Mouse (Mus musculus) intestine, embryonic 14.5 days (tissue): Measurements from ENCODE around the gene Mgat4e. TPM values are rescaled to one million over a fixed set of nuclear protein-coding genes. Genes with fewer than 3 reads are reported as not detected.

Source experiments
- ATAC-seq: fragments of 200-750 bp; cut with Nextera tagmentation; replicated peaks from 2 replicates; pipeline ENCODE4 v1.8.0; 2017; ENCODE audit warnings: low read depth, moderate number of reproducible peaks, moderate TSS enrichment, moderate library complexity; ENCODE audit not compliant: low FRiP score, low TSS enrichment
- DNase-seq: peaks from one replicate; pipeline ENCODE4 v3.0.0-alpha.2; 2018; ENCODE audit warnings: low spot score
- H3K27ac ChIP-seq: fragments of 300-500 bp; sonication (generic); 2 replicates; pipeline ENCODE4 v1.5.1; 2014; ENCODE audit warnings: low read depth, mild to moderate bottlenecking, control low read depth
- H3K27me3 ChIP-seq: fragments of 300-500 bp; sonication (generic); replicated peaks from 2 replicates; pipeline ENCODE4 v1.6.1; 2014; ENCODE audit warnings: low read length, control low read depth; ENCODE audit not compliant: control insufficient read depth, insufficient read depth
- H3K36me3 ChIP-seq: fragments of 300-500 bp; sonication (generic); 2 replicates; pipeline ENCODE4 v1.6.1; 2014; ENCODE audit warnings: low read length, control low read depth; ENCODE audit not compliant: control insufficient read depth, insufficient read depth
- H3K4me1 ChIP-seq: fragments of 300-500 bp; sonication (generic); replicated peaks from 2 replicates; pipeline ENCODE4 v1.6.1; 2014; ENCODE audit warnings: low read length, control low read depth, mixed read lengths; ENCODE audit not compliant: control insufficient read depth, insufficient read depth
- H3K4me2 ChIP-seq: fragments of 300-500 bp; sonication (generic); 2 replicates; pipeline ENCODE4 v1.6.1; 2014; ENCODE audit warnings: low read length
- H3K4me3 ChIP-seq: fragments of 300-500 bp; sonication (generic); 2 replicates; pipeline ENCODE4 v1.5.1; 2014; ENCODE audit warnings: low read depth, low read length, control low read depth, mixed read lengths
- H3K9ac ChIP-seq: fragments of 300-500 bp; sonication (generic); 2 replicates; pipeline ENCODE4 v1.6.1; 2014; ENCODE audit warnings: mild to moderate bottlenecking, low read length
- H3K9me3 ChIP-seq: fragments of 300-500 bp; sonication (generic); 2 replicates; pipeline ENCODE4 v1.6.1; 2016; ENCODE audit warnings: low read length, control low read depth; ENCODE audit not compliant: control insufficient read depth
- WGBS: fragments of 180-500 bp; shearing (Covaris S2); extraction: QIAGEN DNeasy Blood & Tissue Kit; methylation state at CpG from one replicate; pipeline ENCODE4 v1.1.7; 2014; 5-methylcytosine and 5-hydroxymethylcytosine counted together
- polyA plus RNA-seq: library from polyadenylated mRNA; unstranded; fragments of >200 nt; fragmentation: Nextera tagmentation; extraction: Ambion mirVana; gene quantifications from 2 replicates; pipeline ENCODE4 v1.2.1, GENCODE M21; 2014

Gene Mgat4e
- polyA plus RNA-seq, 1 experiment from 2014 or later: not detected

GRCm38 (mm10) chr1:134495991-134496390, 53.5 kb downstream of the Mgat4e start:
- 0 out of 2 replicates have a peak overlapping the region, but pooled peaks have one; percentile 89 for H3K4me3 ChIP-seq
- no peak overlapping the region for H3K27ac ChIP-seq
- ATAC-seq (no peak), DNase-seq (no peak)
- H3K9ac ChIP-seq: no peak overlapping the region
- H3K4me2 ChIP-seq: peak overlapping the region; percentile 81; the same call in 1 of the 2 replicates
- no peaks in the 10 kb centered on the region; the same call in 1 of the 2 replicates for H3K36me3 ChIP-seq
- H3K9me3 ChIP-seq: no peaks in the 10 kb centered on the region
- 83% methylated on average over 10 of the region's 10 CpGs for WGBS
- no peaks in the 10 kb centered on the region for H3K27me3 ChIP-seq
- H3K4me1 ChIP-seq: peaks cover 16% of the 10 kb centered on the region

- ATAC-seq (no peak), DNase-seq (no peak)
- Histone ChIP-seq H3K36me3 (peaks cover 4% of the 10 kb centered on the region), H3K4me1 (peaks cover 16% of the 10 kb centered on the region), H3K27ac (peak overlapping the region; percentile 90), H3K4me3 (peak overlapping the region; percentile 89), H3K9me3 (no peaks in the 10 kb centered on the region), H3K9ac (peak overlapping the region; percentile 67), H3K4me2 (peak overlapping the region; percentile 81), H3K27me3 (no peaks in the 10 kb centered on the region)
- WGBS: 13% methylated on average over 5 of the region's 5 CpGs
Measured at GRCm38 (mm10) chr1:134495216-134495539, 54.3 kb downstream of the Mgat4e start.

GRCm38 (mm10) chr1:134494428-134495215, 54.9 kb downstream of the Mgat4e start, which contains the start of gene Rabif:
Gene Rabif, plus strand, starts transcription at chr1:134494648.
- H3K4me2 ChIP-seq: peak within 1 kb of the TSS; percentile 81
- ATAC-seq: peak; percentile 97

GRCm38 (mm10) chr1:134493956-134494355, 55.5 kb downstream of the Mgat4e start:
- no peaks in the 10 kb centered on the region for H3K9me3 ChIP-seq
- peak overlapping the region; percentile 90 for H3K27ac ChIP-seq
- DNase-seq (no peak), ATAC-seq (peak; percentile 6; the same call in 1 of the 2 replicates)
- peak overlapping the region; percentile 67 for H3K9ac ChIP-seq
- WGBS: 28% methylated on average over 5 of the region's 5 CpGs
- peaks cover 16% of the 10 kb centered on the region for H3K4me1 ChIP-seq
- H3K4me3 ChIP-seq: peak overlapping the region; percentile 89
- no peaks in the 10 kb centered on the region for H3K27me3 ChIP-seq
- H3K4me2 ChIP-seq: peak overlapping the region; percentile 81
- H3K36me3 ChIP-seq: peaks cover 16% of the 10 kb centered on the region

More at GRCm38 (mm10) chr1:134494428-134495215, 54.9 kb downstream of the Mgat4e start, which contains the start of gene Rabif:
- Histone ChIP-seq H3K4me3 (peak within 1 kb of the TSS; percentile 89), H3K4me1 (peaks cover 16% of the 10 kb centered on the region), H3K9ac (peak within 1 kb of the TSS; percentile 67), H3K27me3 (no peaks in the 10 kb centered on the region), H3K36me3 (peaks cover 10% of the 10 kb centered on the region), H3K27ac (peak within 1 kb of the TSS; percentile 90), H3K9me3 (no peaks in the 10 kb centered on the region)
- under 1% methylated on average over 58 of the region's 58 CpGs for WGBS
- peak; percentile 98 for DNase-seq

- Histone ChIP-seq H3K27ac (no peak overlapping the region), H3K36me3 (peaks cover 21% of the 10 kb centered on the region), H3K4me2 (peak overlapping the region; percentile 81; the same call in 1 of the 2 replicates), H3K9ac (no peak overlapping the region), H3K4me1 (peaks cover 16% of the 10 kb centered on the region), H3K9me3 (no peaks in the 10 kb centered on the region), H3K4me3 (peak overlapping the region; percentile 89; the same call in 1 of the 2 replicates), H3K27me3 (no peaks in the 10 kb centered on the region)
- ATAC-seq: no peak
- no peak for DNase-seq
- 78% methylated on average over 2 of the region's 2 CpGs for WGBS
Measured at GRCm38 (mm10) chr1:134493496-134493895, 56.0 kb downstream of the Mgat4e start.

- Histone ChIP-seq H3K27me3 (no peaks in the 10 kb centered on the region), H3K9me3 (no peaks in the 10 kb centered on the region), H3K9ac (no peak overlapping the region), H3K4me2 (no peak overlapping the region), H3K36me3 (peaks cover 33% of the 10 kb centered on the region), H3K4me1 (peaks cover 16% of the 10 kb centered on the region), H3K27ac (no peak overlapping the region), H3K4me3 (no peak overlapping the region)
- no peak for ATAC-seq
- DNase-seq: no peak
- WGBS: 81% methylated on average over 7 of the region's 7 CpGs
Measured at GRCm38 (mm10) chr1:134492276-134492675, 57.2 kb downstream of the Mgat4e start.

Other genes with a start within 250 kb of the Mgat4e start
- gene Ppfia4, start 216.8 kb downstream of the Mgat4e start, polyA plus RNA-seq: 4.3 and 4.5 TPM in 2 replicates
- gene Tmem183a, start 187.7 kb downstream of the Mgat4e start, polyA plus RNA-seq: 89.2 and 93.4 TPM in 2 replicates
- gene 4933406M09Rik, start 163.7 kb downstream of the Mgat4e start, polyA plus RNA-seq: 0.09 TPM in 1 of 2 replicates, not detected in the other
- gene Cyb5r1, start 144.1 kb downstream of the Mgat4e start, polyA plus RNA-seq: 34.9 and 38.3 TPM in 2 replicates
- gene Adipor1, start 134.3 kb downstream of the Mgat4e start, polyA plus RNA-seq: 80.1 and 80.6 TPM in 2 replicates
- 18.9 and 25.7 TPM in 2 replicates for gene Klhl12, start 94.2 kb downstream of the Mgat4e start, polyA plus RNA-seq
- gene Rabif, start 55.0 kb downstream of the Mgat4e start, polyA plus RNA-seq: 41.8 and 48.0 TPM in 2 replicates
- gene Kdm5b, start 10.5 kb upstream of the Mgat4e start, polyA plus RNA-seq: 54.2 and 59.9 TPM in 2 replicates
- 2.1 and 2.9 TPM in 2 replicates for gene Syt2, start 97.0 kb upstream of the Mgat4e start, polyA plus RNA-seq